Mouse (Mus musculus) heart, postnatal 0 days (tissue): ENCODE results near the gene Flvcr2.

ENCODE experiments used
- CTCF ChIP-seq: IDR thresholded peaks from 2 replicates; pipeline ENCODE4 v1.5.1; 2016; ENCODE audit warnings: antibody characterized with exemption, control low read depth, low read depth
- EP300 ChIP-seq: IDR thresholded peaks from 2 replicates; pipeline ENCODE4 v1.6.1; 2016; ENCODE audit warnings: antibody characterized with exemption, low read depth

- TF ChIP-seq CTCF (no peak), EP300 (no peak)
Observed at GRCm38 (mm10) chr12:85781606-85782005, 35.3 kb downstream of the Flvcr2 start.
